Mouse (Mus musculus) lung, embryonic 14.5 days (tissue): ENCODE data around the gene Fam186a. TPM values are rescaled to one million over a fixed set of nuclear protein-coding genes. Genes with fewer than 3 reads are reported as not detected.
"Not testable (repeated sequence)": the region's sequence is repeated elsewhere in the genome, so short reads cannot be mapped to it uniquely, and the experiment has no call there.

Source experiments
- ATAC-seq: fragments of 200-750 bp; cut with Nextera tagmentation; 2 replicates; pipeline ENCODE4 v1.8.0; 2017; ENCODE audit warnings: mild to moderate bottlenecking, moderate TSS enrichment, moderate library complexity; ENCODE audit not compliant: insufficient read depth
- DNase-seq: peaks from one replicate; pipeline ENCODE4 v3.0.0-alpha.2; 2015
- H3K27ac ChIP-seq: fragments of 300-500 bp; sonication (generic); 2 replicates; pipeline ENCODE4 v1.5.1; 2014; ENCODE audit warnings: low read depth, mild to moderate bottlenecking, moderate library complexity
- H3K27me3 ChIP-seq: fragments of 300-500 bp; sonication (generic); 2 replicates; pipeline ENCODE4 v1.6.1; 2014; ENCODE audit warnings: low read length, control low read depth; ENCODE audit not compliant: insufficient read depth
- H3K36me3 ChIP-seq: fragments of 300-500 bp; sonication (generic); 2 replicates; pipeline ENCODE4 v1.6.1; 2014; ENCODE audit warnings: control low read depth; ENCODE audit not compliant: insufficient read depth
- H3K4me1 ChIP-seq: fragments of 300-500 bp; sonication (generic); 2 replicates; pipeline ENCODE4 v1.6.1; 2014; ENCODE audit warnings: antibody characterized with exemption, control low read depth; ENCODE audit not compliant: insufficient read depth
- H3K4me2 ChIP-seq: fragments of 300-500 bp; sonication (generic); 2 replicates; pipeline ENCODE4 v1.6.1; 2014; ENCODE audit warnings: mild to moderate bottlenecking
- H3K4me3 ChIP-seq: fragments of 300-500 bp; sonication (generic); 2 replicates; pipeline ENCODE4 v1.5.1; 2014; ENCODE audit warnings: low read depth, low read length
- H3K9ac ChIP-seq: fragments of 300-500 bp; sonication (generic); 2 replicates; pipeline ENCODE4 v1.6.1; 2014
- H3K9me3 ChIP-seq: fragments of 300-500 bp; sonication (generic); 2 replicates; pipeline ENCODE4 v1.6.1; 2016; ENCODE audit warnings: low read depth, low read length, control low read depth
- CTCF ChIP-seq: IDR thresholded peaks from 2 replicates; pipeline ENCODE4 v1.5.1; 2016; ENCODE audit warnings: antibody characterized with exemption, low read depth
- WGBS: fragments of 180-500 bp; shearing (Covaris S2); extraction: QIAGEN DNeasy Blood & Tissue Kit; methylation state at CpG from one replicate; pipeline ENCODE4 v1.1.7; 2014; 5-methylcytosine and 5-hydroxymethylcytosine counted together
- polyA plus RNA-seq: library from polyadenylated mRNA; unstranded; fragments of >200 nt; fragmentation: Nextera tagmentation; extraction: Ambion mirVana; gene quantifications from 2 replicates; pipeline ENCODE4 v1.2.1, GENCODE M21; 2014

The Fam186a gene
- polyA plus RNA-seq, 1 experiment from 2014 or later, result 0.04 TPM

GRCm38 (mm10) chr15:99931231-99931630, 35.6 kb downstream of the Fam186a start:
- no peak overlapping the region for H3K9ac ChIP-seq
- H3K4me1 ChIP-seq, result no peaks in the 10 kb centered on the region
- no peak for TF ChIP-seq CTCF
- no peak overlapping the region for H3K4me2 ChIP-seq
- 52% methylated on average over 8 of the region's 8 CpGs for WGBS
- DNase-seq (peak; percentile 64), ATAC-seq (peak; percentile 44; the same call in 1 of the 2 replicates)
- H3K4me3 ChIP-seq, result no peak overlapping the region
- no peak overlapping the region for H3K27ac ChIP-seq
- no peaks in the 10 kb centered on the region for H3K27me3 ChIP-seq
- no peaks in the 10 kb centered on the region for H3K36me3 ChIP-seq
- H3K9me3 ChIP-seq, result no peaks in the 10 kb centered on the region

GRCm38 (mm10) chr15:99919601-99920158, 47.2 kb downstream of the Fam186a start:
- Histone ChIP-seq H3K36me3 (no peaks in the 10 kb centered on the region), H3K27ac (no peak overlapping the region), H3K4me2 (no peak overlapping the region), H3K9me3 (no peaks in the 10 kb centered on the region), H3K4me1 (no peaks in the 10 kb centered on the region), H3K9ac (no peak overlapping the region), H3K27me3 (no peaks in the 10 kb centered on the region), H3K4me3 (no peak overlapping the region)
- no peak for ATAC-seq
- WGBS, result 74% methylated on average over 15 of the region's 15 CpGs
- DNase-seq, result no peak
- no peak for TF ChIP-seq CTCF

- Histone ChIP-seq H3K36me3 (no peaks in the 10 kb centered on the region), H3K27me3 (no peaks in the 10 kb centered on the region), H3K9ac (no peak overlapping the region), H3K27ac (no peak overlapping the region), H3K9me3 (no peaks in the 10 kb centered on the region), H3K4me3 (no peak overlapping the region), H3K4me1 (no peaks in the 10 kb centered on the region), H3K4me2 (no peak overlapping the region)
- ATAC-seq, result no peak
- 64% methylated on average over 3 of the region's 3 CpGs for WGBS
- no peak for DNase-seq
- no peak for TF ChIP-seq CTCF
Measured at GRCm38 (mm10) chr15:99917264-99917663, 49.6 kb downstream of the Fam186a start.

GRCm38 (mm10) chr15:99914613-99915012, 52.2 kb downstream of the Fam186a start:
- H3K27me3 ChIP-seq, result no peaks in the 10 kb centered on the region
- TF ChIP-seq CTCF, result no peak
- H3K4me3 ChIP-seq, result no peak overlapping the region
- H3K27ac ChIP-seq, result no peak overlapping the region
- no peaks in the 10 kb centered on the region for H3K9me3 ChIP-seq
- no peak overlapping the region for H3K9ac ChIP-seq
- H3K4me2 ChIP-seq, result no peak overlapping the region
- no peaks in the 10 kb centered on the region for H3K36me3 ChIP-seq
- no peak for DNase-seq
- WGBS, result 71% methylated on average over 5 of the region's 5 CpGs
- ATAC-seq, result no peak
- H3K4me1 ChIP-seq, result no peaks in the 10 kb centered on the region

GRCm38 (mm10) chr15:99911785-99912184, 55.1 kb downstream of the Fam186a start:
- no peaks in the 10 kb centered on the region for H3K36me3 ChIP-seq
- no peaks in the 10 kb centered on the region for H3K4me1 ChIP-seq
- DNase-seq, result no peak
- H3K9me3 ChIP-seq, result no peaks in the 10 kb centered on the region
- TF ChIP-seq CTCF, result no peak
- H3K9ac ChIP-seq, result no peak overlapping the region
- H3K4me2 ChIP-seq, result no peak overlapping the region
- ATAC-seq, result no peak
- no peak overlapping the region for H3K27ac ChIP-seq
- WGBS, result 86% methylated on average over 4 of the region's 4 CpGs
- H3K4me3 ChIP-seq, result no peak overlapping the region
- no peaks in the 10 kb centered on the region for H3K27me3 ChIP-seq

- H3K27ac ChIP-seq, H3K9ac ChIP-seq, ATAC-seq, H3K36me3 ChIP-seq, H3K4me1 ChIP-seq, H3K9me3 ChIP-seq, H3K27me3 ChIP-seq, H3K4me3 ChIP-seq, H3K4me2 ChIP-seq: not testable (repeated sequence)
- peak; percentile 59 for DNase-seq
- WGBS, result 37% methylated on average over 14 of the region's 14 CpGs
- TF ChIP-seq CTCF, result peak; percentile 69
Measured at GRCm38 (mm10) chr15:99909339-99909996, 57.4 kb downstream of the Fam186a start.

- DNase-seq, result no peak
- Histone ChIP-seq H3K36me3 (no peaks in the 10 kb centered on the region), H3K4me2 (no peak overlapping the region), H3K4me3 (no peak overlapping the region), H3K9ac (no peak overlapping the region), H3K27me3 (no peaks in the 10 kb centered on the region), H3K27ac (no peak overlapping the region), H3K4me1 (no peaks in the 10 kb centered on the region), H3K9me3 (no peaks in the 10 kb centered on the region)
- ATAC-seq, result no peak
- no peak for TF ChIP-seq CTCF
- WGBS, result 65% methylated on average over 1 of the region's 1 CpGs
Measured at GRCm38 (mm10) chr15:99907514-99907913, 59.3 kb downstream of the Fam186a start.
